Mouse (Mus musculus) lung, embryonic 14.5 days (tissue): Measurements from ENCODE around the gene Gm20715. TPM values are rescaled to one million over a fixed set of nuclear protein-coding genes. Genes with fewer than 3 reads are reported as not detected.
A peak's percentile ranks its signal among the peaks of the same experiment; 100 is the strongest.
"Not testable (repeated sequence)": the region's sequence is repeated elsewhere in the genome, so short reads cannot be mapped to it uniquely, and the experiment has no call there.

ENCODE experiments used
- ATAC-seq: fragments of 200-750 bp; cut with Nextera tagmentation; 2 replicates; pipeline ENCODE4 v1.8.0; 2017; ENCODE audit warnings: mild to moderate bottlenecking, moderate TSS enrichment, moderate library complexity; ENCODE audit not compliant: insufficient read depth
- DNase-seq: peaks from one replicate; pipeline ENCODE4 v3.0.0-alpha.2; 2015
- H3K27ac ChIP-seq: fragments of 300-500 bp; sonication (generic); 2 replicates; pipeline ENCODE4 v1.5.1; 2014; ENCODE audit warnings: low read depth, mild to moderate bottlenecking, moderate library complexity
- H3K27me3 ChIP-seq: fragments of 300-500 bp; sonication (generic); 2 replicates; pipeline ENCODE4 v1.6.1; 2014; ENCODE audit warnings: low read length, control low read depth; ENCODE audit not compliant: insufficient read depth
- H3K36me3 ChIP-seq: fragments of 300-500 bp; sonication (generic); 2 replicates; pipeline ENCODE4 v1.6.1; 2014; ENCODE audit warnings: control low read depth; ENCODE audit not compliant: insufficient read depth
- H3K4me1 ChIP-seq: fragments of 300-500 bp; sonication (generic); 2 replicates; pipeline ENCODE4 v1.6.1; 2014; ENCODE audit warnings: antibody characterized with exemption, control low read depth; ENCODE audit not compliant: insufficient read depth
- H3K4me2 ChIP-seq: fragments of 300-500 bp; sonication (generic); 2 replicates; pipeline ENCODE4 v1.6.1; 2014; ENCODE audit warnings: mild to moderate bottlenecking
- H3K4me3 ChIP-seq: fragments of 300-500 bp; sonication (generic); 2 replicates; pipeline ENCODE4 v1.5.1; 2014; ENCODE audit warnings: low read depth, low read length
- H3K9ac ChIP-seq: fragments of 300-500 bp; sonication (generic); 2 replicates; pipeline ENCODE4 v1.6.1; 2014
- H3K9me3 ChIP-seq: fragments of 300-500 bp; sonication (generic); 2 replicates; pipeline ENCODE4 v1.6.1; 2016; ENCODE audit warnings: low read depth, low read length, control low read depth
- CTCF ChIP-seq: IDR thresholded peaks from 2 replicates; pipeline ENCODE4 v1.5.1; 2016; ENCODE audit warnings: antibody characterized with exemption, low read depth
- WGBS: fragments of 180-500 bp; shearing (Covaris S2); extraction: QIAGEN DNeasy Blood & Tissue Kit; methylation state at CpG from one replicate; pipeline ENCODE4 v1.1.7; 2014; 5-methylcytosine and 5-hydroxymethylcytosine counted together
- polyA plus RNA-seq: library from polyadenylated mRNA; unstranded; fragments of >200 nt; fragmentation: Nextera tagmentation; extraction: Ambion mirVana; gene quantifications from 2 replicates; pipeline ENCODE4 v1.2.1, GENCODE M21; 2014

The Gm20715 gene
- not detected in 2 replicates for polyA plus RNA-seq

DNA sequence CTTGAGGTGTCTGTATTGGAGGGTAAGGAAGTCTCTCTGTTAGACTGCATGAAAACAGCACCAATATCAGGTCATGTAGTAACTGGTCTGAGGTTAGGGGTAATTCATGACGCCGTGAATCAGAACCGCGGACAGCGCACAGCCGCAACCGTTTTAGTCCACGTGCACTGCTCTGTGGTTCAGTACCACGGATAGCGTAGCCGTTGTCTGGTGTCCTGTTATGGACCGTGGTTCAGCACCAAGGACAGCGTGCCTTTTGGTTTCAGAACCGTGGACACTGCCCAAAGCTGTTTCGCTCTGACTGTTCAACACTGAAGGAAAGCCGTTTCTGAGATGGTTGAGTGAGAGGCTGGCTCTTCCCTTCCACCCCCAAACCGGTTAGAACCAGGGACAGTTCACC is at the start of gene Gm20715:
TSS of gene Gm20715 (plus strand) at position 235 of the 400 bp plus-strand sequence.
- Histone ChIP-seq H3K4me2 (no peak within 1 kb of the TSS), H3K27me3 (no peaks in the 10 kb centered on the region), H3K9me3 (no peaks in the 10 kb centered on the region), H3K27ac (no peak within 1 kb of the TSS), H3K36me3 (no peaks in the 10 kb centered on the region), H3K9ac (no peak within 1 kb of the TSS), H3K4me3 (no peak within 1 kb of the TSS), H3K4me1 (no peaks in the 10 kb centered on the region)
- peak; percentile 96 for ATAC-seq
- 1% methylated on average over 17 of the region's 17 CpGs for WGBS
- 0 out of 2 replicates have a peak, but pooled peaks have one; percentile 24 for TF ChIP-seq CTCF
- peak; percentile 100 for DNase-seq

DNA sequence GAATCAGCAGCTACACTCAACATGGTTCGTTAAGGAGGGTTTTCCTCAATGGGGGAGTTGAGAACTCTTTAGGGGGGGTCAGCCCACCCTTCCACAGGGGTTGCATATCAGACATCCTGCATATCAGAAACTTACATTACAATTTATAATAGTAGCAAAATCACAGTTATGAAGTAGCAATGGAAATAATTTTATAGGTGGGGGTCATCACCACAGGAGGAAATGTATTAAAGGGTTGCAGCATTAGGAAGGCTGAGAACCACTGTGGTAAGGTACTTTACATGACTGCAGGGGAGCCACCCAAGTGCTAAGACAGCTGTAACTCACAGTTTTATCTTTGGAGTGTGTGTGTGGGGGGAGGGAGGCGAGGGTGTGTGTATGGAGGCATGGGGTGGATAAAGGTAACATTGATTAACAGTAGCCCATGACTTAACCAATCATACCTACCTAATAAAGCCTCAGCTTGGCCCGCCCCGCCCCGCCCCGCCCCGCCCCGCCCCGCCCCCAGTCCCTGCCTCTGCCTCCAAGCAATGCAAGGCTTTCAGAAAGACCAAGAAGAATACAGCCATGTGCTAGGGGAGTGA is 49.5 kb upstream of the Gm20715 start:
- no peak overlapping the region for H3K9ac ChIP-seq
- DNase-seq (no peak), ATAC-seq (no peak)
- no peak overlapping the region for H3K4me3 ChIP-seq
- no peak overlapping the region for H3K4me2 ChIP-seq
- TF ChIP-seq CTCF, result no peak
- no peaks in the 10 kb centered on the region for H3K9me3 ChIP-seq
- H3K27me3 ChIP-seq, result no peaks in the 10 kb centered on the region
- 23% methylated on average over 9 of the region's 9 CpGs for WGBS
- H3K36me3 ChIP-seq, result no peaks in the 10 kb centered on the region
- no peak overlapping the region for H3K27ac ChIP-seq
- 0 out of 2 replicates have a peak, but pooled peaks cover 5% of the 10 kb centered on the region for H3K4me1 ChIP-seq

DNA sequence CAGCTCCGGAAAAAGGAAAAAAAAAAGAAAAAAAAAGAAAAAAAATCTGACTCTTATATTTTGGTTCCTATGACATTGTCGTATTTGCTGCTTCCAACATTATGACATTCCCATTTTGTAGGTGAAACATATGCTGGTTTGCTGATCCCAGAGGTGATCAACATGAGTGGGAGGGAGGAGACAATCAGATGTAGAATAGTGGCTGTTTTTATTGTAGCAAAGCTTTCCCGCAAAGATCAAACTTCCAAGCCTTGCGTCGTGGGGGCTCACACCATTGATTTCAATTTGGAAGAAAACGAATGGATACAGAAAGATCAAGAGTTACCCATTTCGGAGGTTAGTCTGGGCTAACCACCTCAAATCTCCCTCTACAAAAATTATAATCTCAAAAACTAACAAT is 48.3 kb upstream of the Gm20715 start:
- no peaks in the 10 kb centered on the region for H3K9me3 ChIP-seq
- H3K4me2 ChIP-seq, result peak overlapping the region; percentile 67
- TF ChIP-seq CTCF, result no peak
- H3K27me3 ChIP-seq, result no peaks in the 10 kb centered on the region
- H3K4me1 ChIP-seq, result 0 out of 2 replicates have a peak, but pooled peaks cover 5% of the 10 kb centered on the region
- 20% methylated on average over 7 of the region's 7 CpGs for WGBS
- peak overlapping the region; percentile 86 for H3K27ac ChIP-seq
- ATAC-seq, result no peak
- peak overlapping the region; percentile 45 for H3K9ac ChIP-seq
- H3K4me3 ChIP-seq, result peak overlapping the region; percentile 56
- no peak for DNase-seq
- H3K36me3 ChIP-seq, result no peaks in the 10 kb centered on the region

GRCm38 (mm10) chr7:6362268-6363046 is 47.6 kb upstream of the Gm20715 start:
- Histone ChIP-seq H3K4me3 (peak overlapping the region; percentile 56), H3K27ac (peak overlapping the region; percentile 86), H3K9me3 (no peaks in the 10 kb centered on the region), H3K27me3 (no peaks in the 10 kb centered on the region), H3K9ac (peak overlapping the region; percentile 45), H3K36me3 (no peaks in the 10 kb centered on the region), H3K4me1 (0 out of 2 replicates have a peak, but pooled peaks cover 5% of the 10 kb centered on the region), H3K4me2 (peak overlapping the region; percentile 67)
- DNase-seq (peak; percentile 99), ATAC-seq (peak; percentile 94)
- under 1% methylated on average over 38 of the region's 38 CpGs for WGBS
- no peak for TF ChIP-seq CTCF

GRCm38 (mm10) chr7:6363047-6363488 is 47.0 kb upstream of the Gm20715 start, which contains the start of gene Zfp78:
Gene Zfp78 (plus strand): TSS chr7:6363280.
- H3K27ac ChIP-seq, result peak within 1 kb of the TSS; percentile 86
- H3K9ac ChIP-seq, result peak within 1 kb of the TSS; percentile 63
- H3K4me1 ChIP-seq, result 0 out of 2 replicates have a peak, but pooled peaks cover 5% of the 10 kb centered on the region
- peak within 1 kb of the TSS; percentile 56 for H3K4me3 ChIP-seq
- no peaks in the 10 kb centered on the region for H3K36me3 ChIP-seq
- DNase-seq (peak; percentile 95), ATAC-seq (peak; percentile 86)
- TF ChIP-seq CTCF, result peak; percentile 33; the same call in 1 of the 2 replicates
- no peaks in the 10 kb centered on the region for H3K9me3 ChIP-seq
- no peaks in the 10 kb centered on the region for H3K27me3 ChIP-seq
- peak within 1 kb of the TSS; percentile 67 for H3K4me2 ChIP-seq
- WGBS, result under 1% methylated on average over 23 of the region's 23 CpGs

- DNase-seq (no peak), ATAC-seq (no peak)
- Histone ChIP-seq H3K27me3 (no peaks in the 10 kb centered on the region), H3K27ac (no peak overlapping the region), H3K4me2 (no peak overlapping the region), H3K4me1 (0 out of 2 replicates have a peak, but pooled peaks cover 5% of the 10 kb centered on the region), H3K4me3 (no peak overlapping the region), H3K36me3 (no peaks in the 10 kb centered on the region), H3K9me3 (no peaks in the 10 kb centered on the region), H3K9ac (no peak overlapping the region)
- 68% methylated on average over 1 of the region's 1 CpGs for whole genome bisulfite sequencing
- TF ChIP-seq CTCF, result no peak
Observed at GRCm38 (mm10) chr7:6364761-6365160, 45.3 kb upstream of the Gm20715 start.

- TF ChIP-seq CTCF, result no peak
- WGBS, result 87% methylated on average over 5 of the region's 5 CpGs
Observed at GRCm38 (mm10) chr7:6367185-6367584, 42.9 kb upstream of the Gm20715 start.

GRCm38 (mm10) chr7:6368146-6368545 is 41.9 kb upstream of the Gm20715 start:
- ATAC-seq, H3K4me1 ChIP-seq, H3K4me3 ChIP-seq, H3K27me3 ChIP-seq, H3K9ac ChIP-seq, H3K36me3 ChIP-seq, H3K4me2 ChIP-seq, DNase-seq, H3K27ac ChIP-seq, H3K9me3 ChIP-seq: not testable (repeated sequence)
- 71% methylated on average over 5 of the region's 5 CpGs for WGBS

More at GRCm38 (mm10) chr7:6367185-6367584, 42.9 kb upstream of the Gm20715 start:
- Histone ChIP-seq H3K27me3 (no peaks in the 10 kb centered on the region), H3K27ac (no peak overlapping the region), H3K4me1 (0 out of 2 replicates have a peak, but pooled peaks cover 5% of the 10 kb centered on the region), H3K9me3 (no peaks in the 10 kb centered on the region), H3K36me3 (no peaks in the 10 kb centered on the region), H3K4me2 (no peak overlapping the region), H3K4me3 (no peak overlapping the region), H3K9ac (no peak overlapping the region)
- ATAC-seq, result no peak
- no peak for DNase-seq
